Mouse (Mus musculus) stomach, postnatal 0 days (tissue): Measurements from ENCODE around the gene Slc8a2. TPM values are rescaled to one million over a fixed set of nuclear protein-coding genes. Genes with fewer than 3 reads are reported as not detected.

Source experiments
- ATAC-seq: fragments of 200-750 bp; cut with Nextera tagmentation; 2 replicates; pipeline ENCODE4 v1.8.0; 2017; ENCODE audit not compliant: low FRiP score, low TSS enrichment
- DNase-seq: peaks from one replicate; pipeline ENCODE4 v3.0.0-alpha.2; 2016; ENCODE audit warnings: low spot score
- H3K27ac ChIP-seq: fragments of 300-500 bp; sonication (generic); replicated peaks from 2 replicates; pipeline ENCODE4 v1.5.1; 2014; ENCODE audit warnings: mild to moderate bottlenecking, control low read depth
- H3K27me3 ChIP-seq: fragments of 300-500 bp; sonication (generic); 2 replicates; pipeline ENCODE4 v1.6.1; 2014; ENCODE audit warnings: low read length; ENCODE audit not compliant: control insufficient read depth, insufficient read depth
- H3K36me3 ChIP-seq: fragments of 300-500 bp; sonication (generic); 2 replicates; pipeline ENCODE4 v1.6.1; 2014; ENCODE audit warnings: low read length, mixed read lengths; ENCODE audit not compliant: control insufficient read depth, insufficient read depth
- H3K4me1 ChIP-seq: fragments of 300-500 bp; sonication (generic); replicated peaks from 2 replicates; pipeline ENCODE4 v1.6.1; 2014; ENCODE audit warnings: antibody characterized with exemption; ENCODE audit not compliant: control insufficient read depth, insufficient read depth
- H3K4me2 ChIP-seq: fragments of 300-500 bp; sonication (generic); replicated peaks from 2 replicates; pipeline ENCODE4 v1.6.1; 2014; ENCODE audit warnings: low read depth, mild to moderate bottlenecking, control low read depth, moderate library complexity
- H3K4me3 ChIP-seq: fragments of 300-500 bp; sonication (generic); 2 replicates; pipeline ENCODE4 v1.5.1; 2014; ENCODE audit warnings: low read depth, low read length, control low read depth
- H3K9ac ChIP-seq: fragments of 300-500 bp; sonication (generic); 2 replicates; pipeline ENCODE4 v1.6.1; 2014; ENCODE audit warnings: mild to moderate bottlenecking, low read length, control low read depth, mixed read lengths
- H3K9me3 ChIP-seq: fragments of 300-500 bp; sonication (generic); 2 replicates; pipeline ENCODE4 v1.6.1; 2016; ENCODE audit warnings: low read length; ENCODE audit not compliant: control insufficient read depth
- CTCF ChIP-seq: IDR thresholded peaks from 2 replicates; pipeline ENCODE4 v1.5.1; 2016; ENCODE audit warnings: antibody characterized with exemption, low read depth, mild to moderate bottlenecking, moderate library complexity
- EP300 ChIP-seq: optimal IDR thresholded peaks from 2 replicates; pipeline ENCODE3; 2016; ENCODE audit warnings: antibody characterized with exemption
- WGBS: fragments of 180-500 bp; shearing (Covaris S2); extraction: QIAGEN DNeasy Blood & Tissue Kit; methylation state at CpG from one replicate; pipeline ENCODE4 v1.1.7; 2014; 5-methylcytosine and 5-hydroxymethylcytosine counted together
- polyA plus RNA-seq: library from polyadenylated mRNA; unstranded; fragments of >200 nt; fragmentation: Nextera tagmentation; extraction: Ambion mirVana; gene quantifications from 2 replicates; pipeline ENCODE4 v1.2.1, GENCODE M21; 2015

Gene Slc8a2
- polyA plus RNA-seq, 1 experiment from 2014 or later, result 0.11 TPM

DNA sequence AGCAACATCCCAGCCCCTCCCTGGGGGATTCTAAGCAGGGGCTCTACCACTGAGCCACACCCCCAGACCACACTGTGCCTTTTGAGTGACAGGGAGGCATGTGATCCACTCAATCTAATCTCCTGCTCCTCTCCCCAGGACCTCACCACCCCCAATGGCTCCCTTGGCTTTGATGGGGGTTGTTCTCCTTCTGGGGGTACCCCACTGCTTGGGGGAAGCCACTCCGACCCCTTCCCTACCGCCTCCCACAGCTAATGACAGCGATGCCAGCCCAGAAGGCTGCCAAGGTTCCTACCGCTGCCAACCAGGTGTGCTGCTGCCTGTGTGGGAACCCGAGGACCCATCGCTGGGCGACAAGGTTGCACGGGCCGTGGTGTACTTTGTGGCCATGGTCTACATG lies 4.1 kb downstream of the Slc8a2 start:
- no peak overlapping the region for H3K27ac ChIP-seq
- no peaks in the 10 kb centered on the region for H3K36me3 ChIP-seq
- H3K4me1 ChIP-seq, result no peaks in the 10 kb centered on the region
- TF ChIP-seq EP300 (no peak), CTCF (no peak)
- H3K27me3 ChIP-seq, result no peaks in the 10 kb centered on the region
- ATAC-seq (no peak), DNase-seq (no peak)
- H3K4me3 ChIP-seq, result no peak overlapping the region
- no peaks in the 10 kb centered on the region for H3K9me3 ChIP-seq
- no peak overlapping the region for H3K4me2 ChIP-seq
- WGBS, result 89% methylated on average over 9 of the region's 9 CpGs
- no peak overlapping the region for H3K9ac ChIP-seq

DNA sequence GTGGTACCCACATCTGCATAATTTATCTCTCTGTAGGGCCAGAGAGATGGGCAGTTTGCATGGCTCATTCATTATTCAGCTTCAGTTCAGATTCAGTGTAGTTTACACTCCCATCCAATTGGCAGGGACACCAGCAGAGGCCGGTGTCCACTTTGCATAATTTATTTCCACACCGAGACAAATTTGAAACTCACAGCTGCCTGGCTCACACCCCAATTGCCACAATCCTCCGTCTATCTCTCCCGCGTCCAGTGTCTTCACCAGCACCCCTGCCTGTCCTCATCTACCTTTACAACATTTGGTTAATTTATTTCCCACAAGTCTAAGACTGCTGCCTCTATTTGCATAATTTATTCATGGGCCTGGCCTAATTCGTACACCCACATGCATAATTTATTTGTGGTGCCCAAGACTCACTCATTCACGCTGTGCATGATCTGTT lies 5.3 kb downstream of the Slc8a2 start:
- Histone ChIP-seq H3K4me2 (no peak overlapping the region), H3K9me3 (no peaks in the 10 kb centered on the region), H3K27ac (no peak overlapping the region), H3K9ac (no peak overlapping the region), H3K36me3 (no peaks in the 10 kb centered on the region), H3K4me1 (no peaks in the 10 kb centered on the region), H3K27me3 (no peaks in the 10 kb centered on the region), H3K4me3 (no peak overlapping the region)
- DNase-seq (no peak), ATAC-seq (no peak)
- TF ChIP-seq EP300, result no peak
- no peak for TF ChIP-seq CTCF
- WGBS, result 66% methylated on average over 7 of the region's 7 CpGs

DNA sequence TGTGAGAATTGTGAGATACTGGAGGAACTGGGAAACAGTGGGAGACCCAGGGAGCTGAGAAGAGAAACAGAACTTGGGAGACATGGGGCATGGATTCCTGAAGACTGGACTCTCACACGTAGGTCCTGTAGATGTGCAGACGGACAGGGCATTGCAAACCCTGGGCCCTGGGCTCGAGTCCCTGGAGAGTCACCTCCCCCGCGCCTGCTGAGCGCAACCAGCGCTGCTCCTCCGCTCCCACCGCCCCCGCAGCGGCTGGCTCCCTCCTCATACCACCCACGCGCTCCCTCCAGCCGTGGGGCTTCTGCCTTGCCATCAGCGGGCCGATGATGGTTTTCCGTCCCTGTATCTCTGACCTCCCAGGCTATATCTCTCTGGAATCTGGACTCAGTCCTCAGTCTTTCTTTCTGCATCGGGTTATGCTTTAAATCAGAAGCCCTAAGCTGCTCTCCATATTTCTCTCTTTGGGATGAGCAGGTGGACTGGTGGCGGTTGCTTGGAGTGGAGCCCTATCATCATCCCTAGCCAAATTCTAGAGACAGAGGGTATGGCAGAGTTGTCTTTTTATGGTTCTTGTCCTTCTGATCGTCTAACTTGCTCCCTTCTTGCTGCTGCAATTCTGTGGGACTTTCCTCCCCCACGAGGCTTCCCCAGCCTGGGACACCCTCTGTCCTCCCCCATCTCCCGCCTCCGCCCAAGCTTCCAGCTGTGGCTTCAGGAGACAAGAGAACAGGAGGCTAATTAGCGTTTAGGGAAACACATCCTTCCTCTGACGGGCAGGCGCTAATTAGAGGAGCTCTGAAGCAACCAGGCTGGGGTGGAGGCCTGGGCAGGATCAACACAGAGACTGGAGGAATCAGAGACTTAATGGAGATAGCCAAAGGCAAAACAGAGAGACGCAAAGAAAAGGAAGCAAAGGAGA lies 17.1 kb downstream of the Slc8a2 start:
- Histone ChIP-seq H3K9me3 (no peaks in the 10 kb centered on the region), H3K4me3 (no peak overlapping the region), H3K36me3 (no peaks in the 10 kb centered on the region), H3K4me1 (no peaks in the 10 kb centered on the region), H3K9ac (no peak overlapping the region), H3K27me3 (no peaks in the 10 kb centered on the region), H3K4me2 (no peak overlapping the region), H3K27ac (no peak overlapping the region)
- no peak for TF ChIP-seq EP300
- no peak for TF ChIP-seq CTCF
- no peak for ATAC-seq
- WGBS, result 39% methylated on average over 27 of the region's 27 CpGs
- DNase-seq, result no peak

DNA sequence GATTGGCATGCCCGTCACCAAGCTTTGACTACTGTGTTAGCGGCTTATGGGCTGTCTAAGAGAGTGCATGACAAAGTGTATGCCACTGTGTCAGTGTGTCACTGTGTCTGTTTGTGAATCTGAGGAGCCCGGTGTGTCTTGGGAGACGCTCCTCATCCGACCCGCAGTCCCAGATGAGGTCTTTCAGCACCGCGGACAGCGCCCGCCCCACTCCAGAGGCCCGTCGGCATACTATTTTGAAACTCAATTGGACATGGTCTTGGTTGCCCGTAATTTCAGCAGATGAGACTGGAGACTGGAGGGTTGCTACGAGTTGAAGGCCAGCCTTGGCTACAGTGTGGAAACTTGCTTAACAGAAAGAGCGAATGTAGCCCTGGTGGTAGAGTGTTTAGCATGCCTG lies 18.0 kb downstream of the Slc8a2 start:
- no peak overlapping the region for H3K27ac ChIP-seq
- no peak overlapping the region for H3K9ac ChIP-seq
- WGBS, result 16% methylated on average over 15 of the region's 15 CpGs
- TF ChIP-seq EP300 (no peak), CTCF (no peak)
- no peak overlapping the region for H3K4me3 ChIP-seq
- no peaks in the 10 kb centered on the region for H3K27me3 ChIP-seq
- H3K9me3 ChIP-seq, result no peaks in the 10 kb centered on the region
- DNase-seq (peak; percentile 66), ATAC-seq (no peak)
- H3K4me1 ChIP-seq, result no peaks in the 10 kb centered on the region
- H3K36me3 ChIP-seq, result no peaks in the 10 kb centered on the region
- no peak overlapping the region for H3K4me2 ChIP-seq

DNA sequence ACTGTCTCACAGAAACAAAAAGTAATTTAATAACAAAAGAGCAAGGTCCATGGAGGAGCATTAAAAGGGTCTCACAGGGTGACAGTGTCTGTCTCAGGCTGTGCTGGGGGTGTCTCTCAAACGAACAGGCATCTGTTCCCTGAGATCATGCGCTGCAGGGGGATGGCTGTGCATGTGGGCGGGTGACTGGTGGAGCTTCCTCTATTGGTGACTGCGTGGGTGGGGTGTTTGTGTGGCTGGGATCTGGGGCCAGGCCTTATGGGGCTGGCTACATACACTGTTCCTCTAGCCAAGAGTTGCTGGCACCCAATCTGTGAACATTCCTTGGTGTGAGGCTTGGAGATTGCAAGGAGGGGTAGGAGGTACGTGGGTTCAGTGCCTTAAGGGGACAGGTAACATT lies 19.6 kb downstream of the Slc8a2 start:
- H3K36me3 ChIP-seq, result no peaks in the 10 kb centered on the region
- no peak for DNase-seq
- no peak overlapping the region for H3K4me3 ChIP-seq
- no peak for ATAC-seq
- no peak overlapping the region for H3K27ac ChIP-seq
- no peaks in the 10 kb centered on the region for H3K4me1 ChIP-seq
- H3K4me2 ChIP-seq, result no peak overlapping the region
- H3K9ac ChIP-seq, result no peak overlapping the region
- no peaks in the 10 kb centered on the region for H3K27me3 ChIP-seq
- TF ChIP-seq EP300 (no peak), CTCF (no peak)
- 50% methylated on average over 5 of the region's 5 CpGs for WGBS
- H3K9me3 ChIP-seq, result no peaks in the 10 kb centered on the region
